Mouse (Mus musculus) gonadal fat pad, adult 2 months (tissue): ENCODE results near the gene Mri1. TPM values are rescaled to one million over a fixed set of nuclear protein-coding genes. Genes with fewer than 3 reads are reported as not detected.

ENCODE experiments used
- DNase-seq: peaks from one replicate; pipeline ENCODE4 v3.0.0-alpha.2; 2012; ENCODE audit warnings: low read depth
- polyA plus RNA-seq: library from polyadenylated mRNA; depleted of rRNA; stranded (reverse); fragments of >200 nt; gene quantifications from 2 replicates; pipeline ENCODE4 v1.2.3, GENCODE M21; 2012; rRNA removed

The Mri1 gene
- polyA plus RNA-seq, 1 experiment: 45.7 TPM

DNA sequence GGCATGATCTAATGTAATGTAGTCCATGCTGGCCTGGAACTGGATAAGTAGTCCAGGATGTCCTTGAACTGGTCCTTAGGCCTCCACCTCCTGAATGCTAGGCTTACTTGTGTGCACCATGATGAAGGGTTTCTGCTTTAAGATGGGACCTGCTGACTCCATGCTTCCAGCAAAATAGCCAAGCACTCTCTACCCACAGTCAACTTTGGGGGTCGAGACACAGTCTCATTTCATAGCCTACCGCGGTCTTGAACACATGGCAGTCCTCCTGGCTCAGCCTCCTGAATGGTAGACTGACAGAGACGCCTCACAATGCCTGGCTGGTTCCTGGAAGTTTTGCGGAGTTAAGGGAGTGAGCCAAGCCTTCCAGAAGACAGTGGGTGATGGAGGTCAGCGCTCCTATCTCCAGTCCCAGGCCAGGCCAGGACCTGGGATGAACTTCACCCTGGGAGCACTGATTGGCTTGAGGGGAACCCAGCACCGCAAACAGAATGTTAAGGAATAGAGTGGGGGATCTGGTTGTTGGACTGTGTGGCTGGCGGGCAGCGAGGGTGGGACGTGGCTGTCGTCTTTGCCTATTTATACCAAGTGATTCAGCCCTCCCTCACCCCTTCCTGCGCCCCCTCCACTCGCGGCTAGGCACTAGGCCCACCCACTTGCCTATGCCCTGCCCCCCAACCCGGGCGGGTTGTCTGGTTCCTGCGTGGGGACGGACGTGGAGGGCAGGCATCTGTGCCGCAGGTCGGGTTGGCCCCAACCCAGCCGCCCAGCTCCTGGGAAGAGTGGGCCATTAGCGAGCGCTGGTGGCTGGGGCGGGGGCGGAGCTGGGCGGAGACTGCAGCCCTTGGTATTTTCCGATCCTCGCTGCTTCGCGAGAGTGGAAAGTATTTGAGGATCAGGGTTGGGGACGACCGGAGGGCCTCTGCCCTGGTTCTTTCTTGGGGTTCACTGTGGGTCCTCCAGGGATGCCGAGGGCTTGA, 53.9 kb downstream of the Mri1 start:
- no peak for DNase-seq

DNA sequence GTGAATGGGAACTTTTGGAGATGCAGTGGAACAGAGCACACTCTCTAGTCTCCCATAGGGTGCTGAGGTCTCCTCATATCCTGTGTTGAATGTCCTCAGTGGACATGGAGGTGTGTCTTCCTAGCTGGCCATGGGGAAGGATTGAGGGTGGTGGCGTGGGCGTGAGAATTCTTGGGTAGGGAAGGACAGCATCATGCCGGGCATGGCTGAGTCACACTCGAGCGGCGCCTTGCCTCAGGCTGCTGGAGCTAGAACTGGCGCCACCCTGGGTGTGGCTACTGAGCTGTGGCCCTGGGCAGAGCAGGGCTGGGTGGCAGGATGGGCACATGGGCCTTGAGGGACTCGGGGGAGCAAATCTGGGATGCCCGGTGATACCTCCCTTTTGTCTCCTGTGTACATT, 54.7 kb downstream of the Mri1 start:
- no peak for DNase-seq

DNA sequence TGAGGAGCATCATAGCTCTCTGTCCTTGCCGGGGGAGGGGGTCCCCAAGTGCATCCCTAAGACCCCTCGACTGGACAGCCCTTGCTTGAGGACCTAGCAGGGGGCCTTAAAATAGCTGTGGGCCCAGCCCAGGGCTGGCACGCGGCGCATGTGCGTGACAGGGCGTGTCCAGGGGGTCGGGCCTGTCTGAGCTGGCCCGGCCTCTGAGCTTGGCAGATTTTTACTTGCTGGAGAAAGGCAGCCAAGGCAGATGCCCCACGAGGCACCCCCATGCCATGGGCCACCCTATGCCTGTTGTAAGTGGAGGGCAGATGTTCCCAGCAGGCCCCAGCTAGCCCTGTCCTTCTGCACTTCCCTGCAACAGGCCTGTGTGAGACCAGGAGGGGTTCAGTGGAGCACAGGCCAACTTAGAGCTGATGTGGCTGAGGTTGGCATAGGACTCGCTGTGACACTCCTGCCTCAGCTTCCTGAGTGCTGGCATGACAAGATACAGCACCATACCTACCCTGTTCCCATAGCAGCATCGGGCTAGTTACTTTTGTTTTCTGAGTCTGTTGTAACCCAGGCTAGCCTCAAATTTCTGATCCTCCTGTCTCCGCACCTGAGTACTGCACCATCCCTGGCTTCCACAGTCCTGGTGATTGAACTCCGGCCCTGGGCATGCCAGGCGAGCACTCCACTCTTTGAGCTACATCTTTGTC, 55.4 kb downstream of the Mri1 start:
- no peak for DNase-seq

DNA sequence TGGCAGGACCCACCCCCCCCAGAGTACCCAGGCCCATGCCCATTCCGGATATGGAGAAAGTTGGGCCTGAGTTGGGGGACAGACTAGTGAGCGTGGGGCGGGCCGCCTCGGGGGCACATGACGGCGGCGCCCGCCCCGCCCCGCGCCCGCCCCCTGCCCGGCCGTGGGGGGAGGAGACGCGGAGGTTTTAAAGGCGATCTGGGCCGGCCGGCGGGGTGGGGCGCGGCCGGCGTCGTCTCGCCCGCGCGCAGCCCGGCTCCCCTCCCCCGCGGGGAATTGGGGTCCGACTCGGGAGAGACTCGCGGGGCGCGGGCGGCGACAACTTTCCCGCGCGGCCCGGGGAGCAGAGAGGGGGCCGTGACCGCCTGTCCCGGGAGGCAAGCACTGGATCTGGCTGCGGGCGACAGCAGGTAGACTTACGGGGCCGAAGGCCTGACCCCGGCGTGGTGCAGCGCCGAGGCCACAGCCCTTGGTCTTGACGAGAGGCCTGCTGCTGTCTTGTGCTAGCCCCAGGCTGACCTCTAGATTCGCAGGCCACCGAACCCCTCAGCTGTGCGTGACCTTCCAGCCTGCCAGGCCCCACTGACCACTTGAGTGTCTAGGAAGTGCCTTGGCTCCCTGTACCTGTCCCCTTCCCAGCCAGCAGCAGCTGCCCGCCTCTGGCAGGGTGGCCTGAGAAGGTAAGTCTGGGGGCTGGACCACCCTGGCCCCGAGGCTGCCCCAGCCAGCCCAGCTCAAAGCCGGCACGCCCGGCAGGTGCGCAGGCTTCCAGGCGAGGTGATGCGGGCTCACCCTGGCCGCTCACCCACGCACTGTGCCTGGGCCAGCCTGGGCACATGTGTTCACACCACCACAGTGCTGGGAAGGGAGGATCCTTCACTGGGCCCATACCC, 56.2 kb downstream of the Mri1 start:
- no peak for DNase-seq

DNA sequence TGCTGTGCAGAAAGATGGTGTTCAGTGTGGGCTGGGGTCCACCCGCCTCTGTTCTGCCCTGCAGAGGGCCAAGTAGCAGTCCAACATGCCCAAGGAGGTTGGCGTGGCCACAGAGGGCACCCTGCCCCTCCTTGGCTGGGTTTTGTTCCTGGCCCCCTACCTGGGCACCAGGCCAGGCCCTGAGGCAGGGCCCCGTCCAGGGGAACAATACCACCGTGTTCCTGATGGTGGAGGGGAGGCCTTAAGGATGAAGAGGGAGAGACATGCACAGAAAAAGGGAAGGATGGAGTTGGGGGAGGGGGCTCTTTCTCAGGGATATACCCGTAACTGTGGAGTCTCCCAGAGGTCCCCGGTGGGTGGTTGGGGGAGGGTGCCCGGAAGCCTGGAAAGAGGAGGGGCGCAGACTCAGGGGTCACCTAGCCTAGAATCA, 57.0 kb downstream of the Mri1 start:
- DNase-seq: no peak

Other genes with a start within 250 kb of the Mri1 start
- 0.86 and 1.1 TPM in 2 replicates for gene 2210011C24Rik, start 245.2 kb downstream of the Mri1 start, polyA plus RNA-seq
- 0.49 and 1.0 TPM in 2 replicates for gene Palm3, start 235.9 kb downstream of the Mri1 start, polyA plus RNA-seq
- 2.3 and 3.1 TPM in 2 replicates for gene Il27ra, start 214.7 kb downstream of the Mri1 start, polyA plus RNA-seq
- gene Rln3, start 212.3 kb downstream of the Mri1 start, polyA plus RNA-seq: 0.24 TPM in 1 of 2 replicates, not detected in the other
- 0.97 and 1.3 TPM in 2 replicates for gene Gm10643, start 192.2 kb downstream of the Mri1 start, polyA plus RNA-seq
- gene Rfx1, start 190.5 kb downstream of the Mri1 start, polyA plus RNA-seq: 13.2 and 16.8 TPM in 2 replicates
- gene Dcaf15, start 152.6 kb downstream of the Mri1 start, polyA plus RNA-seq: 22.0 and 28.8 TPM in 2 replicates
- gene Podnl1, start 131.3 kb downstream of the Mri1 start, polyA plus RNA-seq: 0.51 and 0.81 TPM in 2 replicates
- 25.4 and 25.7 TPM in 2 replicates for gene Cc2d1a, start 109.4 kb downstream of the Mri1 start, polyA plus RNA-seq
- 2.4 TPM in 2 replicates for gene 4930432K21Rik, start 109.3 kb downstream of the Mri1 start, polyA plus RNA-seq
- 0.95 and 1.4 TPM in 2 replicates for gene Nanos3, start 72.1 kb downstream of the Mri1 start, polyA plus RNA-seq
- gene Zswim4, start 20.3 kb downstream of the Mri1 start, polyA plus RNA-seq: 9.3 and 10.0 TPM in 2 replicates
- 134 and 141 TPM in 2 replicates for gene D8Ertd738e, start 7.6 kb downstream of the Mri1 start, polyA plus RNA-seq
- 32.1 and 44.9 TPM in 2 replicates for gene Ccdc130, start 13.1 kb upstream of the Mri1 start, polyA plus RNA-seq
- gene Cacna1a, start 131.1 kb upstream of the Mri1 start, polyA plus RNA-seq: 9.4 and 10.4 TPM in 2 replicates